22 mouse cellular contexts compared by ENCODE assay signal in the genomic region with DNA sequence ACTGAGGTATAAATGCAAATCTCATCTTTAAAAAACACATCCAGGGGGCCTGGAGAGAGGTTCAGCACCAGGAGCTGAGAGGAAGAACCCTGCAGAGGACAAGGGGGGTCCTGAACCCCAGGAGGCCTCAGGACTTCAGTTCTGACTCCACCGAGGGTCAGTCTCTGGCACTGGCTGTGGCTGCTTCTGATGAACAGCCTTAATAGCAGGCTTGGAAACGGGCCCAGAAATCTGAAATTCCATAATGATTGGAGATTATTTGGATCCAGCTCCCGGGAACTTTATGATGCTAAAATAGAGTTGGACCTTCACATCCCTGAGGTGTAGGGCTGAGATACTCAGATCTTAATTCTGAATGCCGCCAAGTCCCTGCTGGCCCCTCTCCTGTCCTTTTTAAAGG. TPM values are rescaled to one million over a fixed set of nuclear protein-coding genes. Genes with fewer than 3 reads are reported as not detected.
DNase-seq lines count a peak whose midpoint lies in the region; ATAC-seq lines count a peak whose summit lies in the region.
"Had no signal": no experiment of that assay in that cellular context is flagged by ENCODE, and none has a peak within 500 bp of the region (broad histone marks: within the 10 kb centered on the region; RNA-seq: fewer than 3 reads in every experiment).

No protein-coding gene starts in this region.

- peaks cover 9% of the 10 kb centered on the region for H3K4me1 ChIP-seq in midbrain, embryonic 14.5 days (ENCODE audit: control insufficient read depth, insufficient read depth, low read length)
- peaks cover 11% of the 10 kb centered on the region for H3K4me1 ChIP-seq in midbrain, embryonic 15.5 days
- H3K4me1 ChIP-seq: kidney, embryonic 15.5 days; liver, embryonic 12.5 days had no signal

- 0 out of 2 replicates have a peak overlapping the region, but pooled peaks have one; percentile 2 for H3K9ac ChIP-seq in midbrain, embryonic 14.5 days (replicated peaks; ENCODE audit: low read length)
- no peak overlapping the region for H3K9ac ChIP-seq in midbrain, embryonic 15.5 days
- H3K9ac ChIP-seq: forebrain, embryonic 15.5 days; hindbrain, embryonic 14.5 days; intestine, embryonic 15.5 days; kidney, embryonic 15.5 days; liver, embryonic 12.5 days had no signal

- no peak for ATAC-seq in midbrain, embryonic 14.5 days (ENCODE audit: low FRiP score, low TSS enrichment)
- no peak for ATAC-seq in midbrain, embryonic 15.5 days (replicated peaks)
- ATAC-seq: activated CD4-positive, CD25-positive, alpha-beta regulatory T cell, adult 4 months; forebrain, embryonic 15.5 days; intestine, embryonic 15.5 days; liver, embryonic 12.5 days; Patski had no signal

- H3K27ac ChIP-seq in midbrain, embryonic 14.5 days (replicated peaks; ENCODE audit: low read depth, low read length) = no peak overlapping the region
- no peak overlapping the region for H3K27ac ChIP-seq in midbrain, embryonic 15.5 days
- H3K27ac ChIP-seq: forebrain, embryonic 15.5 days; hindbrain, embryonic 14.5 days; intestine, embryonic 15.5 days; kidney, embryonic 15.5 days; liver, embryonic 12.5 days had no signal

- no peaks in the 10 kb centered on the region for H3K9me3 ChIP-seq in midbrain, embryonic 14.5 days (ENCODE audit: control insufficient read depth, low read length)
- H3K9me3 ChIP-seq in midbrain, embryonic 15.5 days = no peaks in the 10 kb centered on the region
- H3K9me3 ChIP-seq: forebrain, embryonic 15.5 days; intestine, embryonic 15.5 days; kidney, embryonic 15.5 days; liver, embryonic 12.5 days had no signal

- H3K4me3 ChIP-seq in midbrain, embryonic 14.5 days (replicated peaks; ENCODE audit: low read depth, low read length) = no peak overlapping the region
- H3K4me3 ChIP-seq in midbrain, embryonic 15.5 days = no peak overlapping the region
- H3K4me3 ChIP-seq: forebrain, embryonic 15.5 days; intestine, embryonic 15.5 days; kidney, embryonic 15.5 days; liver, embryonic 12.5 days had no signal

- H3K4me2 ChIP-seq in midbrain, embryonic 14.5 days (ENCODE audit: low read length) = no peak overlapping the region
- no peak overlapping the region for H3K4me2 ChIP-seq in midbrain, embryonic 15.5 days
- H3K4me2 ChIP-seq: forebrain, embryonic 15.5 days; hindbrain, embryonic 14.5 days; intestine, embryonic 15.5 days; kidney, embryonic 15.5 days; liver, embryonic 12.5 days had no signal

- H3K27me3 ChIP-seq in midbrain, embryonic 14.5 days (ENCODE audit: control insufficient read depth, insufficient read depth, low read length) = no peaks in the 10 kb centered on the region
- no peaks in the 10 kb centered on the region for H3K27me3 ChIP-seq in midbrain, embryonic 15.5 days (replicated peaks)
- H3K27me3 ChIP-seq: forebrain, embryonic 15.5 days; intestine, embryonic 15.5 days; kidney, embryonic 15.5 days; Patski had no signal

- no peaks in the 10 kb centered on the region for H3K36me3 ChIP-seq in midbrain, embryonic 14.5 days (ENCODE audit: control insufficient read depth, insufficient read depth, low read length)
- no peaks in the 10 kb centered on the region for H3K36me3 ChIP-seq in midbrain, embryonic 15.5 days (replicated peaks)
- H3K36me3 ChIP-seq: forebrain, embryonic 15.5 days; intestine, embryonic 15.5 days; kidney, embryonic 15.5 days; liver, embryonic 12.5 days had no signal

- DNase-seq in adrenal gland, postnatal 36 days = peak; percentile 10 to 26
- no peak for DNase-seq in adrenal gland, adult 8-10 months
- peak; percentile 33 for DNase-seq in heart, postnatal 4 days
- DNase-seq in heart, adult 11 months = no peak
- no peak for DNase-seq in midbrain, embryonic 14.5 days
- DNase-seq in spleen, adult 12 weeks (ENCODE audit: low spot score) = no peak
- DNase-seq: B cell, adult 2 months; cerebellum, adult 11-12 months; cerebellum, postnatal 25 days; layer of hippocampus, postnatal 36 days; thymus, postnatal 4 days had no signal

- WGBS in midbrain, embryonic 14.5 days = 13% methylated on average over 4 of the region's 4 CpGs
- 13% methylated on average over 4 of the region's 4 CpGs for WGBS in midbrain, embryonic 15.5 days

RNA-seq across cellular contexts. Expression of gene Rptor, which starts 25.9 kb away (rescaled TPM):
- total RNA-seq in adrenal gland, postnatal 36 days (2021) = 10 to 100 TPM; 50.0 to 51.9 TPM
- 10 to 100 TPM; 57.6 to 74.5 (median 59.9) TPM for total RNA-seq in adrenal gland, adult 8-10 months (2022)
- total RNA-seq in heart, postnatal 4 days (2021) = 10 to 100 TPM; 44.2 to 45.6 TPM
- 10.8 and 12.4 TPM in 2 replicates for polyA plus RNA-seq in midbrain, embryonic 14.5 days (2014; fragmentation: Nextera tagmentation; extraction: Ambion mirVana)
- 13.1 and 14.6 TPM in 2 replicates for polyA plus RNA-seq in midbrain, embryonic 15.5 days (2015; fragmentation: Nextera tagmentation; extraction: Ambion mirVana)

RNA-seq across cellular contexts. Expression of gene Nptx1, which starts 29.3 kb away (rescaled TPM):
- 1 to 10 TPM; 2.1 to 8.3 TPM for total RNA-seq in adrenal gland, postnatal 36 days (2021)
- total RNA-seq in adrenal gland, adult 8-10 months (2022) = 1 to 10 TPM; 2.4 to 8.5 (median 5.4) TPM
- under 1 TPM; 0.50 to 0.74 TPM for total RNA-seq in heart, postnatal 4 days (2021)
- polyA plus RNA-seq in midbrain, embryonic 14.5 days (2014; fragmentation: Nextera tagmentation; extraction: Ambion mirVana) = 10.1 and 11.3 TPM in 2 replicates
- polyA plus RNA-seq in midbrain, embryonic 15.5 days (2015; fragmentation: Nextera tagmentation; extraction: Ambion mirVana) = 13.6 and 13.7 TPM in 2 replicates
- total RNA-seq: granulocyte monocyte progenitor cell, adult 5-6 weeks; megakaryocyte-erythroid progenitor cell, adult 5-6 weeks; neutrophil, adult 5-6 weeks had no signal
- polyA plus RNA-seq: activated CD4-positive, CD25-positive, alpha-beta regulatory T cell, adult 4 months had no signal

Comparison
In these comparisons a context has a peak if more than half of its experiments do, and no peak if none do; other contexts are left out.
1. DNase-seq: peak in adrenal gland, postnatal 36 days (2 of 2) and heart, postnatal 4 days (single experiment); none in adrenal gland, adult 8-10 months (single experiment), heart, adult 11 months (single experiment), midbrain, embryonic 14.5 days (single experiment) and spleen, adult 12 weeks (single experiment).